Mouse (Mus musculus) adrenal gland, adult 18-20 months (tissue): Measurements from ENCODE around the gene Sema3c. TPM values are rescaled to one million over a fixed set of nuclear protein-coding genes. Genes with fewer than 3 reads are reported as not detected.
A peak's percentile ranks its signal among the peaks of the same experiment; 100 is the strongest.
"Not testable (repeated sequence)": the region's sequence is repeated elsewhere in the genome, so short reads cannot be mapped to it uniquely, and the experiment has no call there.

ENCODE experiments used
- DNase-seq, 2 experiments: peaks; one replicate each; pipeline ENCODE4 v3.0.0; 2021 to 2022; ENCODE audit warnings: low spot score in 2 of 2
- long read RNA-seq, 2 experiments: library from polyadenylated mRNA; stranded (forward); transcript quantifications; one replicate each; pipeline ENCODE4 v2.0.0; 2021
- total RNA-seq, 2 experiments: library from RNA; stranded (reverse); gene quantifications; 1 replicate in 1 of 2; 2 replicates in 1 of 2; pipeline ENCODE4 v1.2.3; 2021

Sema3c gene
- total RNA-seq = 10 to 100 TPM in 1 of 2 experiments, 1 to 10 TPM in 1; 9.4 to 20.5 TPM
- long read RNA-seq, experiment 1, full-length matches to known transcripts = 12 of 14 reads
- long read RNA-seq, experiment 1, partial matches to known transcripts = 2 of 14 reads
- long read RNA-seq, experiment 1, other reads (novel, unspliced or antisense) = 0 of 14 reads
- long read RNA-seq, experiment 2, full-length matches to known transcripts = 3 of 5 reads
- long read RNA-seq, experiment 2, partial matches to known transcripts = 2 of 5 reads
- long read RNA-seq, experiment 2, other reads (novel, unspliced or antisense) = 0 of 5 reads

DNA sequence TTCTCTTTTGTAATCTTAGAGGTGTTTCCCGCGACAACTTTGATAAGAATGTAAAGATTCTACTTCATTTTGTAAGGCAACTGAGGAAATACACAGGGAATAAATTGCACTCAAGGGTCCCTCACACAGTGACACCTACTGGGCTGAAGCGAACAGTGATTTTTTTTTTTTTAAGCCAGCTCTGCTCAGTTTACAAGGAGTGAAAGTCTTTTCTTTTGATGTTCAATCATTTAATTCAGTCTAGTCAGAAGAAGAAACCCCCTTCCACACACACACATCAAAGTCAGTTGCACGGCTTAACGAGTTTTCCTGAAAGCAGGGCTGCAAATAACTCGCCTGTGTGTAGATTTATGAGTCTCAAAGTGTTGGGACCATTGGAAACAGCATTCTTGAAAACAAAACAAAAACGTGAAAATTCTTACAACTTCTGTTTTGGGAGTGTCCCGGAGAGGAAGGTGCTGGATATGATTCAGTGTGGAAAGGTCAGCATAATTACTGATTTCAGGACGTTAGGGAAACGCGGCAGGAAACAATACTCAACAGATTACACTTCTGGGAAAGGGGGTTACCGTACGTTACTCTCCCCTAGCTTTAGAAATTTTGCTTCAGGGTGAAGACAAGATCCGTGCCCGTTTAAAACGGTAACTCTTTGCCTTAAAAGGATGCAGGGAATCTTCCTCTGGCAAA is at the start of gene Sema3c:
Gene Sema3c, plus strand, starts transcription at position 588 of the 687 bp plus-strand sequence.
- DNase-seq = no peak

DNA sequence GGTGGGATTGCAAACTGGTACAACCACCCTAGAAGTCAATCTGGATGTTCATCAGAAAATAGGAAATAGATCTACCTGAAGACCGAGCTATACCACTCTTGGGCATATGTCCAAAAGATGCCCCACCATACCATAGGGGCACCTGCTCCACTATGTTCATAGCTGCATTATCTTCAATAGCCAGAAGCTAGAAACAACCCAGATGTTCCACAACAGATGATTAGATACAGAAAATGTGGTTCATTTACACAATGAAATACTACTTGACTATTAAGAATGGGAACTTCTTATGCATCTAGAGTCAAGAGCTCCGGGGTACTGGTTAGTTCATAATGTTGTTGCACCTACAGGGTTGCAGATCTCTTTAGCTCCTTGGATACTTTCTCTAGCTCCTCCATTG is 42.9 kb upstream of the Sema3c start:
- DNase-seq = not testable (repeated sequence)

DNA sequence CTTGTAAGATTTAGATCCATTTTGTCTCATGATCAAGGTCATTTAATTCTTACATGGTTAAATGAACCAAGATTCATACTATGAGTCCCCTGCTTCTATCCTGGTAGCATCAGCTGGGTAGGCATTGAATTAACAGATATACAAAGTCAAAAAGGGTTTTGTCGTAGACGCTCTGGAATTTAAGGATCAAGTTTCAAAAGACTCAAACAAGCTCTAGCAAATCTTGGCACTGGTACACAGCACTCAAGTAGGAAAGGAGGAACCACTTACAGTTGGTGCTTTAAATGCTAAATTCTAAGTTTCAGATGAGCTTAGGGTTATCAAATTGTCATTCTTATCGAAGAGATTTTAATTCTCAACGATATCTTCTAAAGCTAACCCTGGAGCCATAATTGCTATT is 30.9 kb upstream of the Sema3c start:
- no peak for DNase-seq

DNA sequence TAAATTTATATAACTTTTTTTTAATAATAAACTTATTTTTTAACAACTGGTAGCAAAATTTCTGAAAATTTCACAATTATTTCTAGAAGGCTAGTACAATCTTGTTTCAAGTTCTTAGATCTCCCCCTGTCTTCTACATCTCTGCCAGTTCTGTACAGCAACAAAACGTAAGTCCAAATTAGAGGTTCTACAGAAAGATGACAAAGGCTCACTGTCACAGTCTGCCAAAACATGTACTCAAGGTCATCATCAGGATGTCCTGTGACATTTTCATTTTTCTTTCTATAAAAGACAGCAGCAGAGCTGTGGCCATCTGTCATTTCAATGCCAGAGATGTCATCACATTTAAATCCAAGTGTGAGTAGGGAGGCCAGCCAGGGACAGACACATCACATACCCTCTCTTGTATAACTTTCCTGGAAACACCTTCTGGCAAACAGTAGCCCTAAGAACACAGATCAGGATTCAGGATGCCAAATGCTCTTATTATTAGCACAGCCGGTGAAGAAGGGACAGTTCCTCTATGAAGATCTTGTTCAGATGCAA is 29.1 kb upstream of the Sema3c start:
- DNase-seq = no peak

DNA sequence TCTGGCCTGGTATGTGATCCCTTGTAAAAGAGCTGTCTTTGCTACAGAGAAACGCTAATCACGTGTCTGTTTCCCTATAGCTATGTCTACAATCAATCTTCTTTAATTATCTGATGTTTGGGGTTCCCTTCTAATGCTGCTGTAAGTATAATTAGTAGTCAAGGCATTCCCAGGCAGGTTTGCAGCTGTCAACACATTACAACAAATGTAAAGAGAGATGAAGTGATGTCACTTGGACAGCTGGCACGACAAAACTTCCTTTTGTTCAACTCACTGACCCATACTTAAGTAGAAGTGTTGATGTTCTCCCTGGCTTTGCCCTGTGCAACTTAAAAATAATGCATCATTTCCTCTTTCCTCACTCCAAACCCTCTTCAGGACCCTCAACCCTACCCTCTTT is 22.4 kb upstream of the Sema3c start:
- DNase-seq = no peak

DNA sequence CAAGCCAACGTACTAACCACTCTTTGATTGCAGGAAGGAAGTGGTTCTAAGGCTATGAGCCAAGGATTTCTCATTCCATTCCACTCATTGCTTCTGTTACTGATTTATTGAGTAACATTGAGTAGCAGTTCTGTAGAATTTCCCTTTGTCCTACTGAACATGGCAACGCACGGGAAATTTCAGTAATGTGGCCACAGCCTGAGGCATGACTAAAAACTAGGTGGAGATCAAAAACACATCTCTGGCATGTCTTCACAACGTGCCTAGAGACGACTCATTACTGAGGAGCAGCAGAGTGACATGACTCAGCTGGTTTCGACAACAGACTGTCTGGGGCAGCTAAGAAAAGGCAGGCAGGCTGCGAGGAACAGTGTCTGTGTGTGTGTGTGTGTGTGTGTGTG is 18.0 kb upstream of the Sema3c start:
- DNase-seq = peak; percentile 25 to 26

DNA sequence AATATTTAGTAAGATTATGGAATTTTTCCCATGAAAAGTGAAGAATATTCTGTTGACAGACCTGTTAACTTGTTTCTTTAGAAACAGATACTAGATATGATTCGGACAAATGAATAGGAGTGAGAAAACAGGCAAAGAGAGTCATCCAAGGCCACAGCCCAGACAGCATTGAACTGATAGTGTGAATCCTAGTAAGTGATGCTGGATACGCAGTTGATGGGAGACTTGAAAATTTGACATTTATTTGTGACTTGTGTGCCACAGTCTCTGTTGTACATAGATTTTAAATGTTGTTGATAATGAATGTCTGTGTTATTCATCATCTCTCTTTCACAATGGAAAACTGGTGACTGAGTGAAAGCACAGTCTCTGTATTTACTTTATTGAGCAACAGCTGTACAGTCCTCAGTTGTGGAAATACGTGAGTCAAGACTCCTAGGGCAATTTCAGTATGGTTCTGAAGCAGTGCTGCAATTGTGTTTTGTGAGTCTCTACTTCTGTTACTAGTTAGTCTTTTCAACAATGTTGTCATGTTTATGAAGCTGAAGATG is 17.3 kb upstream of the Sema3c start:
- DNase-seq = no peak

DNA sequence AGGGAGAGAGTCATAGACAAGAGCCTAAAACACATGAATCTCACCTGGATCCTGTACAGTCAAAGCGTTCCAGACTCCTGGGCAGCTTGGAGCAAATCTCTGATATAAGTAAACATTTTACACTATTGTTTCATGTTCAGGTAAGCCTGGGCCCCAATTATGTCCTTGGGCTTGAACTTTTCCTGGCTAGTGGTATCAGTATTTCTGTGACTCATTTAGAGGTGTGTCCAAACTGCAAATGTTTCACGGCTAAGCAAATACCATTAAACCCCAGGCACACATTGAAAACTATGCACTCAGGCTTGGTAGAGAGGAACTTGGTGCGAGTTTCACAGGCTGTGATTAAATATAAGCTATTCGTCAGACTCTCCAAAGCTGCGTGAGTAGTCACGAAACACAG is 2.5 kb upstream of the Sema3c start:
- DNase-seq = no peak

DNA sequence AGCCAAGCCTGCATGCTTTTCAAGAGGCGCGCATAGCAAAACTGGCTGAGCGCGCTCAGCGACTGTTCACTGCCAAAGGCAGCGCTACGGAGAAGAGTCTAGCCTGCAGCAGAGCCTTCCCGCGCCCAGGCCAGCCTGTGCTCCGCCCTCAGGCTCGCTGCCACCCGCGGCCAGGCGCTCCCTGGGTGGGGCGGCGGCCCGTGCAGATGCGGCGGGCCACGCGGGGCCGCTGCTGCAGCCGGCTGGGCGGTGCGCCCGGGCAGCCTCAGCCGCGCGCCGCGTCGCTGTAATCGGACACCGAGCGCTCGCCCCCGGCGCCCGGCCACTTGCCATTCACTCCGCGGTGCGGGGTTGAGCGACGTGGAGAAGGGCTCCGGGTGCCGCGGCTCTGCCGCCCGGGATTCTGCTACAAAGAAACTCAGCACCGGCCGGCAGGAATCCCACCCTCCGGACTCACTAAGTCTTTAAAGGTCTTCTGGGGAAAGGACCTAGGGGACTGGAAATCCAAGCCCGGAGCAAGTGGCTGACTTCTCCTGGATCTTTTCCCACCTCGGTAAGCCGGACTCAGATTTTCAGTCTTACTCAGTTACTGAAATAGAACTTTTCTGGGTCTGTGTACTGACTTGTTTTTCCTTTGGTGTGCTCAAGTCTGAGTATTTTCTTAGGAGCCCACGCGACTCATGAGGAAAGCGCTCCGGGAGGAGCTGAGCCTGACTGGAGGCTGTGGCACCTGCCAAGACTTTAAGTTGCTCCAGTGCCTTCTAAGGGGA is 517 bp downstream of the Sema3c start:
- peak; percentile 69 to 74 for DNase-seq

DNA sequence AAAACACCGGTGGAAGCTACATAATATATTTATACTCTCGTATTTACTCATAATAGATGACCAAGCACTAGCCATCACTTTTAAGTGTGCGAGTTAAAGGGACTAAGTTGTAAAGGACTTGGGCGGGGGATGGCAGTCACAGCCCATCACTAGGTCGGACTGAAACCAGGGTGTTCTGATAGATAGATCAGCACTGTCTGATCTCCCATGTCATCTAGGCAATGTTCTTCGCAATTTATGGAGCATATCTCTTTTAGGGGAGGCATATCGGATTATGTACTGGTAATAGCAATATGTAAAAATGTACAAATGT is 1.1 kb downstream of the Sema3c start:
- DNase-seq = no peak

DNA sequence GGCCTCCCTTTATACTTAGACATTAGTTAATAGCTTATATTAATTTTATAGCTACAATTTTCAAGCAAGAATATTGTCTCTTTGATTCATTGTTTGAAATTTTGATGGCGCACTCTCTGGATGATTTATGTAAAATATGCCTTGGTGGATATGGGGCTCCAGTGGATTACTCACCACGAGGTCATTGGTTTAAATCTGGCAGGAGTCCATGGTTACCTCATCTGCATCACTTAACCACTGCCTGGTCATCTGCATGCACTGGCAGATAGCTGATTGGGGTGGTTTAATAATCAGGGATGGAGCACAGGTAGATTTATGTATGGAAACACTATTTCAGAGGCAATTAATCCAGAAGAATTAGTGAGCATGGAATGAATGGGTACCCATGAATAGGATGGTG is 2.0 kb downstream of the Sema3c start:
- DNase-seq = peak in 1 of 2 experiments; percentile 47

DNA sequence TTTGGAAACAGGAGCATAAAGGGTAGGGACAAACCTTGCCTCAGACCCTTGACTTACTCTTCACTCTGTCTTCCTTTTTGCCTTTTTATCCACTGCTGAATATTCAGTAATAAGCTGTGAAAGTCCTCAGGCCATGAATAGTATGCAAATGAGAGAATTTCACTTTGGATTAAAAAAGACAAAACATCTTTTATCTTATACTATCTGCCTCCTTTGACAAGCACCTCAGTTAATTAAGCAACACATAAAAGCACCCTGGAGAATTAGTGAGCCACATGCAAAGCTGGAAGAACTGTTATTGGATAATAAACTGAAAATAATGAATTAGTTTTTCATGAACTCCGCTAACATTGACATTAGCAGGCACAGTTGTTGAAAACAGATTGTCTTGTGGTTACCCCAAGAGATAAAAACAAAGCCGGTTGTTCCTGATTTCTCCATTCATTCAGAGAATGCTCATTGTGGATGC is 8.0 kb downstream of the Sema3c start:
- no peak for DNase-seq

DNA sequence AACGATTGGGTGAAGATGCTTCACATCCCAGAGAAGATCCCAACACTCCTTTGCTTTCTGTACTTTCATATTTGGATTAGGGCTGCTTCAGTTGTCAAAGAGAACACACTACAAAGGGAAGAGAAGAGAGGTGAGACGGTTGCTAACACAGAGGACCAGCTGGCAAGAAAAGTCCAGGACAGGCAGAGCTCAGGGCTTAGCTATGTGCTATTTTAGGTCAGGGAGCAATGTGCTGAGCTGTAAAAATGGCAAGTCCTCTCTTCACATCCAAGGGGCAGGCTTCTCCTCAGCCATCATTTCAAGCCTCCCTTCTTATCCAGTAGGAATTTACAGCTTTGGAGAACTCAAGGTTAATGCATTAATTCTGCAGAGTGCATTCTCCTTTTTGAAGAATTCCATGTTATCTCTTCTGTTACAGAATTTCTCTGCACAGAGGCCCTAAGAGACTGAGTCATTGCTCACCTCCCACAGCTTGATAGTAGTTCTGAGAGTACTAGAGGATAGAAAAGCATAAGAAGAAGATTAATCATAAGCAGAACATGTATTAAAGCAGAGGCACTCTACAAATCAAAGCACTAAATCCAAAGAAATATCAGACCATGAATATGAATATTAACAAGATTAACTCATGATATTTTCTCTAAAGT is 10.3 kb downstream of the Sema3c start:
- no peak for DNase-seq

DNA sequence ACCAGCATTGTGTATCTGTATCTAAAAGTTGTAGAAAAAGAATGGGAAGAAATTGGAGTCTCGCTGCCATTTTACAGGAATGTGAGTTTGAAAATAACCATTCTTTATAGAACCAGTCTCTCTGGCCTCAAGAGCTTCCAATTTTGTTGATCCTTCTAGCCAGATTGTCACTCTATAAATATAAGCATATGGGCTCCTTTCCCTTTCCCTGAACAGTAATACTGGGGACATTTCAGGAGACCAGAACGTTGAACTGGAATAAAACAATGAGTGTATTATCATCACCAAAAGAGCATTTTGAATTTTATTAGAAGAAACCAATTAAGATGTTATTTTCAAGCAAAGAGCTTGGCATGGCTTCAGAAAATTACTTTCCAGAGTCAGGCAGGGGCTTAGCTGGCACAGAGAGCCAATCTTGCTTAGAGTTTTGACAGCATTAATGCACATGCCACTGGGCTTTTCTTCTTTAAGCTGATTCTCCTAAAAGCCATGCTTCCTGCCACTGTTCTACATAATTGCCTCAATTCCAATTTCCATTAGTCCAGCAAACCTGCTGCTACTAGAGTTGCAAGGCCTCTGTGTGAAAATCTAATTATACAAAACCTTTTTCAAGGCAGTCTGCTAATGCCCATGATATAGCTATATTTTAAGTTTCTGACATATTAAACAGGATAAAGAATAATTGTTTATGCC is 12.6 kb downstream of the Sema3c start:
- no peak for DNase-seq

DNA sequence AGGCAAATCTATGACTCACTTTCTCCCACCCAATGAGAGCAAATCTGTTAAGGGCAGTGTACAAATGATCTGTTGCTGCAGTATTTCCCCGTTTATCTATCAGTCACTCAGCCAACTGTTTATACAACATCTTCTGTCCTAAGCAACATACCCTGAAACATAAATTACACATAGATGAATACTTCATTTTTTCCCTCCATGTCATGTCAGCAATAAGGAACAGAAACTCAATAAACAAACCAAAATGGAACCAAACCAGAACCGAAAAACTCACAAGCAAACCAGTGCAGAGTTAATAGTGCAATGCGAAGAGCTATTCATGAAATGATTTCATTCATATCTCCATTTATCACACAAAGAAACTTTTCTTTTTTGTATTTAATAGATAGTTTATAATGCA is 17.8 kb downstream of the Sema3c start:
- no peak for DNase-seq

DNA sequence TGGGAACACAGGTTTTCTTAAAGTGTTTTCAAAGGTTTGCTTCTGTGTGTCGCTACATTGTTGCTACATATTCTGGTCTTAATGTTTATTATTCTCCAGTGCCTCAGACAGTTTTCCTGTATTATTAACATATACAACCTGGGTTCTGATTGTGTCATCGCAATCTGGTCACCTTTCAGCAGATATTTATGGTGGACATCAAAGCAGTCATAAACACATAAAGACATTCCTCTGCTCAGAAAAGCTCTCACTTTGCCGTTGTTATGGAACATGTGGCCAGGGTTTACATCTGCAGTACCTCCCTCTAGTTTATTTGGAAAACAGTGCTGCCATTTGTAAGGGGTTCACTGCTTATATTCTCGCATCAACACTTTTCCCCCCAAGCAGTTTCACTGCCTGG is 27.6 kb downstream of the Sema3c start:
- DNase-seq = no peak

DNA sequence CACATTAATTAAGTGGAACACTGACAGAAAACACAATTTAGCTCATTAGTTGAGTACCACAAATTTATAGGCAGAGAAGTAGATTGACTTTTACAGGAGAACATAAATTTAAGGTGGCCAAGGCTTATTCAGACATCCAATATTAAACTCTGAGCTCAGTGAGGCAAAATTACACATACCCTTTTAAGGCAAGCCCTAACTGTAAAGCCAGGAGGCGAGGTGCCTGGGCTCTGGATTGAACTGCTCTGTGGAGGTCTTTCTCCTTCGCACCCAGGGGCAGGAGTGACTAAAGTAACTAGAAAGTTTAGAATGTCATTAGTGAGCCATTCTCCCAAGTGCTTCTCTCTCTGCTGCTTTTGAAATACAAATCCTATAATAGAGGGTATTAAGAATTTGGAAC is 46.5 kb downstream of the Sema3c start:
- no peak for DNase-seq

DNA sequence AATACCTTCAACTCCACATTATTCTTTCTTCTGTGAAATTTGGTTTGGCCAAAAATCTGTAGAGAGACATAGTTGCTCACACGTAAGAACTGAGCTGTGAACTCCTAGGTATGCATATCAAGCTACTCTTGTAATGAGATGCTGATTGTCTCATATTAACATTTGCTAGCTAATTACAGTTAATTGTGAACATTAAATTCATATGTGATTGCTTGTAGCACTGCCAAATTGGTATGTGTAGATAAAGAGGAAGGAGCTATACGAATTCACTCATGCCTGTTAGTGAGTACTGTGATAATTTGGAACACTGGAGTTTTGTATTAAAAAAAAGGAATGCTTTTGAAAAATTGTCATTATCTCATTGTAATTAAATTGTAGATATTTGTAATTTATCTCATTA is 48.5 kb downstream of the Sema3c start:
- no peak for DNase-seq

DNA sequence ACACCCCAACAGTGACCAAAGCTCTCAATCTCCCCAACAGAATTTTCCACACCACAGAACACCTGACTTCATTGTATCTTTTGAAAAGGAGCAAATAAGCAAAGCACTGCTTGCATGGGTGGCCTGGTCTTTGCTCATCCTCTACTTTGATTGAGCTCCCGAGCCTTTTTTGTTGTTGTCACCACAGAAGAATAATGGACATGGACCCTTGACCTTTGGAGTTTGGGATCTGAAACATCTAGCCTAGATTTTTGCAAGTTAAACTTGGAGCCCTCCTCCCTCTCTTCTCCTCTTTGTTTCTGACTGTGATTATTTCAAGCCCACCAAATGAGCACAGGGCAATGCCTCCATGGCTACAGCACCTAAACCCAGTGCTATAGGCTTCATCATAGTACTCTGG is 54.5 kb downstream of the Sema3c start:
- no peak for DNase-seq

DNA sequence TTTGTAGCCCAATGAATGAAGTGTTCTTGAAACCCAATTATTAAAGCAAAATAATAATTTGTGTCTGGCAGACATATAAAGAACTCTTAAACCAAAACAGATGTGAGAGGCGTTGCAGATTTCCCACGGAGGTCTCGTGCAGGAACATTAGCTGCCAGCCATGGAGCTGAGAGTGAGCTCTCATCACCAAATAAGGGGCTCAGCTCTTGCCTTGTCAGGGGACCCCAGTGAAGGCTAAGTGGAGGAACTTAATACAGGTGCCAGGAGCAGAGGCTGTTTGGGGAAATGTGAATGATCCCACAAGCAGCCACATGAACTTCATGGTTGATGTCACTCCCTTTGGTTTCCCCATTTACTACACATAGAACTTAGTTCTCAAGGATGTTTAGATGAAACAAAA is 55.5 kb downstream of the Sema3c start:
- DNase-seq = no peak

DNA sequence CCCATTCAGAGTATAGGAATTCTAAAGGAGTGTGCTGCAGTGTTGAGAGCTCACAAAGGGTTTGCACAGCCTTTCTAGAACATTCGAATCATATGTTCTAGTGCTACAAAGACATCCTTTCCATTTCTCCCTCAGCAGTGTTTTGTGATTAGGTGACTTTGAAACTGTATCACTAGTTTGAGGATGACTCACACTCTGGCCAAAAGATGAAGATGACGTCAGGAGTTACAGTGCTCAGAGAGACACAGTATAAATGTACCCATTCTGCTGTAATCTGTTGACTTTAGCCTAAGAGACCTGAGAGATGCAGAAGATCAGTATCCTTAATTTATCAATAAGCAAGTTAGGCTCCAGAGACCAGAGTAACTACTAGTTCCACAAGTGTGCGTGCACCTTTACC is 65.4 kb downstream of the Sema3c start:
- no peak for DNase-seq
